Mouse (Mus musculus) myocyte (in vitro differentiated cells): Measurements from ENCODE around the gene Sod2. TPM values are rescaled to one million over a fixed set of nuclear protein-coding genes. Genes with fewer than 3 reads are reported as not detected.
"Not testable (repeated sequence)": the region's sequence is repeated elsewhere in the genome, so short reads cannot be mapped to it uniquely, and the experiment has no call there.

Experiments
- H3K27me3 ChIP-seq: one replicate; pipeline ENCODE4 v1.6.1; 2011; ENCODE audit not compliant: control insufficient read depth, insufficient read depth, insufficient read length
- H3K36me3 ChIP-seq: one replicate; pipeline ENCODE4 v1.6.1; 2011; ENCODE audit not compliant: control insufficient read depth, insufficient read depth
- H3K4me2 ChIP-seq: one replicate; pipeline ENCODE4 v1.6.1; 2011; ENCODE audit warnings: low read depth, control low read depth
- H3K4me3 ChIP-seq: one replicate; pipeline ENCODE4 v1.5.1; 2011; ENCODE audit warnings: mild to moderate bottlenecking, control low read depth, moderate library complexity
- H3K79me2 ChIP-seq: one replicate; pipeline ENCODE4 v1.6.1; 2011; ENCODE audit not compliant: control insufficient read depth, insufficient read depth
- H3ac ChIP-seq: one replicate; pipeline ENCODE4 v1.6.1; 2011; ENCODE audit not compliant: control insufficient read depth, insufficient read length
- CEBPB ChIP-seq: IDR thresholded peaks from 2 replicates; pipeline ENCODE4 v1.6.1; 2011; ENCODE audit warnings: mild to moderate bottlenecking, moderate library complexity; ENCODE audit not compliant: poor library complexity, insufficient read depth, severe bottlenecking
- E2F4 ChIP-seq: IDR thresholded peaks from one replicate; pipeline ENCODE4 v1.6.1; 2011; ENCODE audit warnings: mild to moderate bottlenecking, control low read depth, moderate library complexity; ENCODE audit not compliant: insufficient read depth
- MAX ChIP-seq: IDR thresholded peaks from one replicate; pipeline ENCODE4 v1.6.1; 2011; ENCODE audit warnings: low read depth, mild to moderate bottlenecking, control low read depth
- MYOD1 ChIP-seq, 3 experiments: IDR thresholded peaks; one replicate each; pipeline ENCODE4 v1.6.1; 2011; ENCODE audit warnings: control low read depth in 2 of 3, low read depth in 2 of 3, mild to moderate bottlenecking in 2 of 3, moderate library complexity in 1 of 3; ENCODE audit not compliant: insufficient read length in 2 of 3, control insufficient read depth in 1 of 3
- MYOG ChIP-seq, 3 experiments: IDR thresholded peaks; one replicate each; pipeline ENCODE4 v1.6.1; 2011; ENCODE audit warnings: control low read depth in 2 of 3, low read depth in 2 of 3, mild to moderate bottlenecking in 2 of 3; ENCODE audit not compliant: insufficient read length in 2 of 3, control insufficient read depth in 1 of 3, insufficient read depth in 1 of 3
- POLR2A ChIP-seq: IDR thresholded peaks from one replicate; pipeline ENCODE4 v1.6.1; 2011; ENCODE audit warnings: low read depth, mild to moderate bottlenecking, control low read depth, moderate library complexity; ENCODE audit not compliant: insufficient read length
- POLR2AphosphoS2 ChIP-seq: IDR thresholded peaks from one replicate; pipeline ENCODE4 v1.6.1; 2011; ENCODE audit warnings: low read depth, control low read depth; ENCODE audit not compliant: insufficient read length
- REST ChIP-seq: IDR thresholded peaks from one replicate; pipeline ENCODE4 v1.6.1; 2011; ENCODE audit warnings: mild to moderate bottlenecking, control low read depth, moderate library complexity; ENCODE audit not compliant: insufficient read depth, insufficient read length
- TCF12 ChIP-seq: IDR thresholded peaks from one replicate; pipeline ENCODE4 v1.6.1; 2011; ENCODE audit warnings: mild to moderate bottlenecking, control low read depth; ENCODE audit not compliant: poor library complexity, insufficient read depth, severe bottlenecking
- TCF3 ChIP-seq: IDR thresholded peaks from one replicate; pipeline ENCODE4 v1.6.1; 2011; ENCODE audit warnings: low read depth, control low read depth; ENCODE audit not compliant: insufficient read length
- USF1 ChIP-seq: IDR thresholded peaks from one replicate; pipeline ENCODE4 v1.6.1; 2011; ENCODE audit warnings: low read depth, mild to moderate bottlenecking, control low read depth, moderate library complexity
- polyA plus RNA-seq: library from polyadenylated mRNA; unstranded; fragments of >200 nt; fragmentation: generic; extraction: Trizol; gene quantifications from one replicate; pipeline ENCODE4 v1.2.1, GENCODE M21; 2012; ENCODE audit warnings: missing spikeins

Gene Sod2
- polyA plus RNA-seq, 1 experiment, result 172 TPM

- Histone ChIP-seq H3K79me2 (peaks cover 13% of the 10 kb centered on the region), H3K36me3 (peaks cover 12% of the 10 kb centered on the region), H3K4me3 (no peak overlapping the region), H3K4me2 (no peak overlapping the region), H3ac (no peak overlapping the region), H3K27me3 (no peaks in the 10 kb centered on the region)
- no peak for TF ChIP-seq E2F4
- no peak for TF ChIP-seq CEBPB
- no peak for TF ChIP-seq REST
- no peak for TF ChIP-seq USF1
- TF ChIP-seq POLR2AphosphoS2, result no peak
- TF ChIP-seq MYOD1 (IDR thresholded peaks at IDR 0.05; ENCODE audit: control insufficient read depth in 1 of 3, insufficient read length in 2 of 3, low read depth in 2 of 3), result no peak
- no peak for TF ChIP-seq POLR2A
- TF ChIP-seq MAX, result no peak
- no peak for TF ChIP-seq TCF3
- TF ChIP-seq TCF12, result no peak
- TF ChIP-seq MYOG (IDR thresholded peaks at IDR 0.05; ENCODE audit: control insufficient read depth in 1 of 3, insufficient read depth in 1 of 3, insufficient read length in 2 of 3, low read depth in 2 of 3), result no peak
Measured at GRCm38 (mm10) chr17:13009887-13010286, 3.2 kb downstream of the Sod2 start.

GRCm38 (mm10) chr17:13013316-13013715 lies 6.7 kb downstream of the Sod2 start:
- H3K36me3 ChIP-seq, result peaks cover 26% of the 10 kb centered on the region

GRCm38 (mm10) chr17:13036627-13037192 lies 30.1 kb downstream of the Sod2 start:
- H3K36me3 ChIP-seq, H3ac ChIP-seq, H3K4me3 ChIP-seq, H3K79me2 ChIP-seq, H3K4me2 ChIP-seq, H3K27me3 ChIP-seq: not testable (repeated sequence)

More at GRCm38 (mm10) chr17:13013316-13013715, 6.7 kb downstream of the Sod2 start:
- no peak overlapping the region for H3K4me3 ChIP-seq
- peaks cover 11% of the 10 kb centered on the region for H3K79me2 ChIP-seq
- no peaks in the 10 kb centered on the region for H3K27me3 ChIP-seq
- TF ChIP-seq MAX, result no peak
- no peak overlapping the region for H3K4me2 ChIP-seq
- H3ac ChIP-seq, result no peak overlapping the region

GRCm38 (mm10) chr17:13043846-13044673 lies 37.4 kb downstream of the Sod2 start:
- H3K79me2 ChIP-seq, H3K27me3 ChIP-seq, H3ac ChIP-seq, H3K4me2 ChIP-seq, H3K36me3 ChIP-seq, H3K4me3 ChIP-seq: not testable (repeated sequence)

DNA sequence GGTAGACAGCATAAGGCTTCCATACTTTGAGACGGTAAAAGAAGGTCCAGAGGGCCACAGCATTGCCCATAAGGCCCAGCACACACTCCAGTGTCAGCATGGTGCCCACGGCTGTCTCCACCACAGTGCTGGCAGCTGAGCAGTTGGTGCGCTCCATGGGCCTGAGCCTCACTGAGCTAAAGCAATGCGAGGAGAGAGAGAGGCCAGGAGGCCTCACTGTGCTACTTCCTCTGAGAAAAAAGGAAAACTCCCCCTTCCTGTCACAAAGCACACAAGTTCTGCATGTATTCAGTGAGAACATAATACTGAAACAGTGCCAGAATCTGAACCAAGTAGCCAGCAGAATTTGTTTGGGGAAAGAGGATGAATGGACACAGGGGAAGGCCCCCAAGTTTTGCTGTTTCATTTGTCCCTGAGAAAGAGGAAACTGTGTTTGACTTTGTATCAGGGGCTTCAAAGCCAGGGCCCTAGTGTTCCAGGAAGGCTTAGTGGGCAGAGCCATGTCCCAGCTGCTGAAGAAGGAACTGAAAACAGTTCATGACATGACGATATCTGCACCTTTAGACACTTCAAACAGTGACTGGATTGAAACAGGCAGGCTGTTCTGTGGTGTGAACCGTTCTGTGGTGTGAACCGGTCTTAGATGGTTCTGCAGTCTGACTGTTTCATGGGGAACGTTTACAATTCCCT lies 45.6 kb downstream of the Sod2 start, which contains the start of gene Gpr31b:
Gpr31b (minus strand) TSS at position 173 of the 690 bp plus-strand sequence.
- H3K36me3 ChIP-seq, H3K4me3 ChIP-seq, H3K4me2 ChIP-seq, H3ac ChIP-seq, H3K79me2 ChIP-seq, H3K27me3 ChIP-seq: not testable (repeated sequence)

- not testable (repeated sequence) for H3K4me2 ChIP-seq, H3K27me3 ChIP-seq, H3K36me3 ChIP-seq, H3ac ChIP-seq, H3K79me2 ChIP-seq, H3K4me3 ChIP-seq
Measured at GRCm38 (mm10) chr17:13060804-13061203, 54.2 kb downstream of the Sod2 start, which contains the start of gene Tcp10b. Tcp10b (plus strand) TSS chr17:13061104.

DNA sequence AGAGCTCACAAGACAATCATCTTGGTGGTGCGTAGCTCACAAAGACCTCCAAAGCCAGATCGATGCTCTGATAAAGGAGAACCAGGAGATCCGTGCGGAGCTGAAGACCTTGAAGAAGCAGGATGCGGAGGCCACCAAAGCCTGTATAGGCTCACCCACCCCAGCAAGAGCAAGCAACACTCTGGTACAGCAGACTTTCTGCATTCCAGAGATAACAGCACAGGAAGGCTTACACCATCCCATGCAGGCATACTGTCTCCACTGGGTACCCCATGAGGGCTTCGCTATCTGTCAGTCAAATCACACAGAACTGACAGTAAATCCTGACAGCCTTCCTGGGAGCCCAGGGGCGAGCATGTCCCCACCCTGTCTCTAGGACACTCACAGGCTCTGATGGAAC lies 56.2 kb downstream of the Sod2 start:
- not testable (repeated sequence) for H3K36me3 ChIP-seq, H3K4me2 ChIP-seq, H3ac ChIP-seq, H3K4me3 ChIP-seq, H3K27me3 ChIP-seq, H3K79me2 ChIP-seq

DNA sequence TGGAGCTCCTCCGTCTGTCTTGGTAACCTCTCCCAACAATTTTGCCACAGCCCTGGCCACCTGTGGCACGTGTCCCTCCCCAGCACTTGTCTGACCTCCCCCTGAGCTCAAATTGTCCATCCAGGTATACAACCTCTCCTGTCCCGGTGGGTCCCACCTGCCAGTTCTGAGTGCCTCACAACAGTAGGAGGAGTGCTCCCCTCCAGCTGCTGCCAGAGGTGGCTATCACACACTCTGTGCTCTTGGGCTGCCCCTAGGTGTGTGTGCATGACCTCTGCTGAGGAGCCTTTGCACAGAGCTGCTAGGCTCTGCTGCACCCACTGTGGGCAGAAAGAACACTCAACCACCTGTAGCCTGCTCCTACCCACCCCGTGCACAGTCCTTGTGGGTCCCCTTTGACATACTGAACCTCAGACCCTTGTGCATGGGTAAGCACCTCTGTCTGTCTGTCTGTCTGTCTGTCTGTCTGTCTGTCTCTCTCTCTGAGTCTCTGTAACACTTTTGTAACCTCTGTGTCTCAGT lies 61.3 kb downstream of the Sod2 start:
- not testable (repeated sequence) for H3ac ChIP-seq, H3K27me3 ChIP-seq, H3K4me3 ChIP-seq, H3K36me3 ChIP-seq, H3K79me2 ChIP-seq, H3K4me2 ChIP-seq

GRCm38 (mm10) chr17:13069227-13069626 lies 62.6 kb downstream of the Sod2 start:
- H3K79me2 ChIP-seq, H3K27me3 ChIP-seq, H3K4me2 ChIP-seq, H3ac ChIP-seq, H3K36me3 ChIP-seq, H3K4me3 ChIP-seq: not testable (repeated sequence)
